Mouse (Mus musculus): Measurements from ENCODE around the gene Tnnt2. TPM values are rescaled to one million over a fixed set of nuclear protein-coding genes. Genes with fewer than 3 reads are reported as not detected.

The Tnnt2 gene
- polyA plus RNA-seq (2015; fragmentation: Nextera tagmentation; extraction: Ambion mirVana), result 3.2 and 3.6 TPM in 2 replicates

- no peak for DNase-seq (ENCODE audit: low spot score)
Measured at GRCm38 (mm10) chr1:135835716-135836483, at the start of gene Tnnt2. TSS of gene Tnnt2 (plus strand) at chr1:135836354.

GRCm38 (mm10) chr1:135787799-135788198 is 48.4 kb upstream of the Tnnt2 start:
- peak; percentile 79 for DNase-seq (ENCODE audit: low spot score)

GRCm38 (mm10) chr1:135788708-135789107 is 47.4 kb upstream of the Tnnt2 start:
- DNase-seq (ENCODE audit: low spot score), result no peak

GRCm38 (mm10) chr1:135789815-135790214 is 46.3 kb upstream of the Tnnt2 start:
- peak; percentile 79 for DNase-seq (ENCODE audit: low spot score)

GRCm38 (mm10) chr1:135792143-135792939 is 43.8 kb upstream of the Tnnt2 start:
- DNase-seq (ENCODE audit: low spot score), result no peak

GRCm38 (mm10) chr1:135793370-135794215 is 42.6 kb upstream of the Tnnt2 start:
- DNase-seq (ENCODE audit: low spot score), result no peak

- no peak for DNase-seq (ENCODE audit: low spot score)
Measured at GRCm38 (mm10) chr1:135794216-135795134, 41.7 kb upstream of the Tnnt2 start.

- no peak for DNase-seq (ENCODE audit: low spot score)
Measured at GRCm38 (mm10) chr1:135798492-135798891, 37.7 kb upstream of the Tnnt2 start.

- DNase-seq (ENCODE audit: low spot score), result no peak
Measured at GRCm38 (mm10) chr1:135799109-135799627, 37.0 kb upstream of the Tnnt2 start.

GRCm38 (mm10) chr1:135800192-135800950 is 35.8 kb upstream of the Tnnt2 start:
- DNase-seq (ENCODE audit: low spot score), result no peak

GRCm38 (mm10) chr1:135807546-135807945 is 28.6 kb upstream of the Tnnt2 start:
- DNase-seq (ENCODE audit: low spot score), result peak; percentile 76

GRCm38 (mm10) chr1:135810180-135810579 is 26.0 kb upstream of the Tnnt2 start:
- DNase-seq (ENCODE audit: low spot score), result no peak

- peak; percentile 85 for DNase-seq (ENCODE audit: low spot score)
Measured at GRCm38 (mm10) chr1:135811016-135811646, 25.0 kb upstream of the Tnnt2 start.

- no peak for DNase-seq (ENCODE audit: low spot score)
Measured at GRCm38 (mm10) chr1:135812205-135812604, 23.9 kb upstream of the Tnnt2 start.

GRCm38 (mm10) chr1:135812618-135813017 is 23.5 kb upstream of the Tnnt2 start:
- DNase-seq (ENCODE audit: low spot score), result no peak

GRCm38 (mm10) chr1:135813071-135813470 is 23.1 kb upstream of the Tnnt2 start:
- DNase-seq (ENCODE audit: low spot score), result no peak

- DNase-seq (ENCODE audit: low spot score), result peak; percentile 83
Measured at GRCm38 (mm10) chr1:135813687-135814395, 22.3 kb upstream of the Tnnt2 start.

GRCm38 (mm10) chr1:135814531-135814930 is 21.6 kb upstream of the Tnnt2 start:
- DNase-seq (ENCODE audit: low spot score), result peak; percentile 39
